Mouse (Mus musculus) left cerebral cortex, postnatal 10 days (tissue): ENCODE results near the gene Anapc11. TPM values are rescaled to one million over a fixed set of nuclear protein-coding genes. Genes with fewer than 3 reads are reported as not detected.
"Not testable (repeated sequence)": the region's sequence is repeated elsewhere in the genome, so short reads cannot be mapped to it uniquely, and the experiment has no call there.

Experiments
- DNase-seq, 2 experiments: peaks; one replicate each; pipeline ENCODE4 v3.0.0; 2021 to 2022; ENCODE audit warnings: low spot score in 2 of 2, mixed read lengths in 1 of 2; ENCODE audit errors: extremely low spot score in 1 of 2
- intact Hi-C: fragments of 180-260 bp; cut with DNase I; formaldehyde crosslinking; loops from one replicate; pipeline ENCODE4 v1.15.1; 2025
- total RNA-seq, 2 experiments: library from RNA; stranded (reverse); gene quantifications; 2 replicates each; pipeline ENCODE4 v1.2.3; 2021

The Anapc11 gene
- 100 to 1,000 TPM; 102 to 110 TPM for total RNA-seq

- peak; percentile 89 to 97 for DNase-seq
- intact Hi-C loops = no loop called here
These were observed at the start of gene Anapc11, which contains the start of gene Alyref for GRCm38 (mm10) chr11:120598283-120598989. Anapc11 (plus strand) TSS chr11:120598421. Alyref (minus strand) TSS chr11:120598365.

GRCm38 (mm10) chr11:120548786-120549167, 49.4 kb upstream of the Anapc11 start:
- no peak for DNase-seq
- intact Hi-C loops = no loop called here

DNA sequence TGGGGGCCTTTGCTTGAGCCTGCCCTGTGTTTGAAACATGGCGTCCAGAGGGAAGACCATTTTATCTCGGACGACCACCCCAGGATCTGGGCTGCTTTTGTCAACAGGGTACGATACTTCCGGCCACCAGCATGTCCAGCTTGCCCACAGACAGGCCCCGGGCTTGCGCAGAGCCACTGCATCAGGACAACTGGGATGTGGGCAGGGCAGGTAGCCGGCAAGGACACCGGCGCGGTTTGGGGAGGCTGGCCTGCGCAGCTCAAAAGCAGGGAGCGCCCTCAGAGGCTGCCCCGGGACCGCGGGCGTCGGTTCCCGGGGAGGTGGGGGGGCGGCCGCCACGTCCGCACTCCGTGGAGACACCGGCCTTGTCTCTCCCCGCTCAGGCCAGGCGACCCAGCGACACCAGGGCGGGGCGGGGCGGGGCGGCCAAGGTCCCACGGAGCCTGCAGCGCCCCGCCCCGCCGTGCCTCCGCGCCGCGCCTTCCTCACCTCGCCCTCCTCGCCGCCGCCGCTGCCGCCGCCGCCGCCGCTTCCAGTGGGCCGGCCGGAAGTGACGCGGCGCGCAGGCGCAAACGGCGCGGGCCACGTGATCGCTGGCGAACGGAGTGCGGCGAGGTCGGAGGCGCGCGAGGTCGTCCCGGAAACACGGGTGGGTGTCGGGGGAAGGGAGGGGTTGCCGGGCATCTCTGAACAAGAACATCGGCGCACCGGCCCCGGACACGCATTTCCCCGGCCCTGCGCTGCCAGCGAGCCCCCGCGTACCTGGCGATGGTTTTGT, 48.9 kb upstream of the Anapc11 start, which contains the start of gene Mcrip1:
TSS of gene Mcrip1 (minus strand) at position 560 of the 778 bp plus-strand sequence.
- DNase-seq = peak; percentile 87 to 97
- intact Hi-C loops = no loop called here

DNA sequence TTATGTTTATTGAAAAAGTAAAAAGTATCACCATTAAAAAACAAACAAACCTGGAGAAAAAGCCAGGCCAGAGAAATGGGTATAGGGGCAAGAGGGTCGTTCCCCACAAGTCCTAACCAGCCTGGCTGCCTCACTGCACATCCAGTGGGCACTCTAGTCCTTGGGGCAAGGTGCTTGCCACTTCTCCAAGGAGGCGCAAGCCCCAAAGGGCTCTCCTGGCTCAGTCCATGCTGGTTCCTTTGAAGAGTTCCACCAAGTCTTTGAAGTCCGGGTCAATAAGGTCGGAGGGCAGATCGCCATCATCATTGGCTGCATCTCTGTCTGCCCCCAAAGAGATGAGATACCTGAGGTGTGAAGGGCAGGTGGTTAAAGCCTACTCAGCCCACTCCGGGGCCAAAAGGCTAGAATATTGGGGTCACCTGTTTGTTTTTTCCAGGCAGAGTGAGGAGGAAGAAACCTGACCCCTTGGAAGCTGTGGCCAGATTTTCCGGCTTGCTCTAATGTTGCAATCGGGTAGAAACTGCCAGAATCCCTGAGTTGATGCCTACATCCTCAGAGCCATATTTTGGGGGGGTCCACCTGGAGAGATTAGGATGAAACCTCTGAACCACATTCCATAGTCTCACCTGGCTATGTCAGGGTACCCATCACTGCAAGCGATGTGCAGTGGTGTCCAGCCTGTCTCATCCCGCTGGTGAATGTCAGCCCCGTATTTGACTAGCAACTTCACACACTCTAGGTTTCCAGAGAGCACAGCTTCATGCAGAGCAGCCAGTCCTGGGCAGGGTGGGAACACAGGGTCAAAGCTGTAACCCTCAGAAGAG, 48.0 kb upstream of the Anapc11 start:
- DNase-seq = no peak
- intact Hi-C loops = no loop called here

DNA sequence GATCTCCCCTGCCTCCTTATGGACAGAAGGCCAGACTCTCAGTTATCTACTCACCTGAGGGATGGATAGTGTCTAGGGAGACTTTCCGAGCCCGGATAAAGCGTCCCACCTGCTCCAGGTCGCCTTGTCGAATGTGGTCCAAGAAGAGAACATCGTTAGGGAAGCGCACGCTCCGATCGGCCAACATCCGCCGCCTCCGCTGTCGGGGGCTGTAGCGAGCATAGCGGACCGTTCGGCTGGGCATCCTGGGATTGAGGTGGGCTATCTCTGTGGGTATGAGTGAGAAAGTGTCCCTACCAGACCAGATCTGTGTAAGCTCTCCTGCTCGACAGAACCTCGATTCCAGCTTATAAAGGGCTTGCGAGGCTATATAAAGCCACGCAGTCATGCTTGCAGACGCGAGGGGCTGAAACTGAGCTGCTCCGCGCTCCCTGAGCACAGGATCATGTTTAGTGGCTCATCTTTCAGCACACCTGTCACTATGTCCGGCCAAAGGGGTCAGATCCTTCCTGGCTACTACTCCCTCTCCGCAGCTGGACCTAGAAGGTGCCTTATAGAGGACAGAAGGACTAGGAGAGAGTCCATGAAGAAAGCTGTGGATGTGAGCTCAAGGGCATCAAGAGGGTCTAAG, 47.3 kb upstream of the Anapc11 start, which contains the start of gene Ppp1r27:
TSS of gene Ppp1r27 (minus strand) at position 323 of the 631 bp plus-strand sequence.
- no peak for DNase-seq
- intact Hi-C loops = no loop called here

DNA sequence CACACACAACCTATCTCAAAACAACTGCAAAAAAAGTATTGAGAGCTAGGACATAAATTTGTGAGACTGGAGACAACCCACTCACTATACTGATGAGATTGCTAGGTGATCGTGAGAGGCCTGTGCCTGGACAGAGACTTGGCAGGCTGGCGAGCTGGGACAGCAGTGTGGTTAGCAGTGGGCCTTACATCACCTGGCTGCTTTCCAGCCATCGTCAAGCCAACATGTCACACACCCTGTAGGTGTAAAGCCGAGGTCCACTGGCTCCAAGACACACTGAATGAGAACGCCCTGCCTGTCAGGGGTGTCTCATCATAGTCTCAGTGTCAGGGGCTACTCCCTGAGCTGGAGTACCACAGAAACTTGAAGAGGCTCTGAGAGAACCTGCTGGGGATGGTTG, 45.5 kb upstream of the Anapc11 start:
- intact Hi-C loops = no loop called here
- no peak for DNase-seq

GRCm38 (mm10) chr11:120554834-120555233, 43.4 kb upstream of the Anapc11 start:
- intact Hi-C loops = no loop called here
- DNase-seq = no peak

- DNase-seq = no peak
- intact Hi-C loops = no loop called here
These were observed 43.0 kb upstream of the Anapc11 start for GRCm38 (mm10) chr11:120555260-120555659.

DNA sequence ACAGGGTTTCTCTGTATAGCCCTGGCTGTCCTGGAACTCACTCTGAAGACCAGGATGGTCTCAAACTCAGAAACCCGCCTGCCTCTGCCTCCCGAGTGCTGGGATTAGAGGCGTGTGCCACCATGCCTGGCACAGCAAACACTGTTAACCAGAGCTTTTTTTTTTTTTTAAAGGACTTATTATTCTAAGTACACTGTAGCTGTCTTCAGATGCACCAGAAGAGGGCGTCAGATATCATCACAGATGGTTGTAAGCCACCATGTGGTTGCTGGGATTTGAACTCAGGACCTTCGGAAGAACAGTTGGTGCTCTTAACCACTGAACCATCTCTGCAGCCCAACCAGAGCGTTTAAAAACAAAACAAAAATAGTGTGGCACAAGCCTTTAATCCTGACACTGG, 39.4 kb upstream of the Anapc11 start:
- DNase-seq, intact Hi-C loops: not testable (repeated sequence)

GRCm38 (mm10) chr11:120560952-120561728, 37.1 kb upstream of the Anapc11 start:
- intact Hi-C loops = no loop called here
- DNase-seq = no peak

DNA sequence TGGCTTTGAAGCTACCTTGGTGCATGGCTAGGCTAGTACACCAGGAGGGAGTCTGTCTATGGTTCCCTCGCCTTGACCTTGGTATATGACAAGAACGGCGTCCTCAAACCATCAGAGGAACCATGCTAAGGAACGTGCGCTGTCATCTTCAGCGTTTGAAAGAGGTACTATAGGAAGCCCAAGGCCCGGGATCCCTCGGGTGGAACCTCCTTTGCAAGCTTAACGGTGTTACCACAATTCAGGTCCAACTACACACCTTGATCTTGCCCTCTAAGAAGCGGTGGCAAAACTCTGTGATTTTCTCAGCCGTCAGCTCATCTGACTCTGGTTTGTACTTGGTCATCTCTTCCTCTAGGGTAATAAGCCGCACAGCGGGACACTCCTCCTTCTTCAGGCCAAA, 35.3 kb upstream of the Anapc11 start:
- intact Hi-C loops = no loop called here
- no peak for DNase-seq

GRCm38 (mm10) chr11:120565114-120565513, 33.1 kb upstream of the Anapc11 start:
- no peak for DNase-seq
- intact Hi-C loops = no loop called here

- intact Hi-C loops = no loop called here
- no peak for DNase-seq
These were observed 29.9 kb upstream of the Anapc11 start for GRCm38 (mm10) chr11:120568324-120568723.

DNA sequence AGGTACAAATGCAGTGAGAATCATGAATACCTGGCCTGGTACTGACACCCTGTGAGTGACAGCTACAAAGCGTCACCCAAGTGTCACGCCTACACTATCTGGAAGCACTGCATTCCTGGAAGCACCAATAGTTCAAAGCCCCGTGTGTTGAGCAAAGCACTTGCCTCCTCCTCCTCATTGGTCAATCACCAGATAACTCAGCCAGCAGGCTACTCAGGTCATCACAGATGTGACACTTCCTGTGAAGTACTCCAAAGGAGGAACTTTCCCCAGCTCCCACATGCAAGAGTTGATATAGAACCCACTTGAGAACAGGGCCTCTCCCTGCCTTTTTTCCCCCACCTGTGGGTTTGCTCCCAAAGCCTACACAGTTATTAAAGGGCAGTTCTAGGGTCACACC, 27.1 kb upstream of the Anapc11 start:
- intact Hi-C loops = no loop called here
- DNase-seq = no peak

GRCm38 (mm10) chr11:120571754-120572416, 26.3 kb upstream of the Anapc11 start:
- intact Hi-C loops = loop anchor here (2.0 kb wide), 1 partner anchor 53 kb away; no protein-coding TSS in a partner anchor
- no peak for DNase-seq

DNA sequence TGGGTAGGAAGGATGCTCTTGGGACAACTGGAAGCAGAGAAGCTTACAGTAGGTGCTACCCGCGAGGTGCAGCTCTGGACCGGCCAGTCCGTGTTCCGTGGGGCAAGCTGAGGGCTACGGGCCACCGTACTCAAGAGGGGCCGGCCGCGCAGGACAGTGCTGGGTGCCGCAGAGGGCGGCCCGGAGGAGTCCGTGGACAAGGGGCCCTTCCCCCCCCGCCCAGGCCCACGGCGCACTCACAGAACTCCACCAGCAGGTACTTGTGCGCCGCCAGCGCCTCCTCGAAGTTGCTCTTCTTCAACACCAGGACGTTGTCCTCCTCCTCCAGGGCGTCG, 25.8 kb upstream of the Anapc11 start:
- intact Hi-C loops = loop anchor here (2.0 kb wide), 1 partner anchor 54 kb away; no protein-coding TSS in a partner anchor
- no peak for DNase-seq

- intact Hi-C loops = loop anchor here (2.0 kb wide), 1 partner anchor 54 kb away; no protein-coding TSS in a partner anchor
- peak; percentile 100 for DNase-seq
These were observed 25.3 kb upstream of the Anapc11 start, which contains the start of gene P4hb for GRCm38 (mm10) chr11:120572752-120573584. P4hb (minus strand) TSS chr11:120573253.
